Mouse (Mus musculus): ENCODE results near the gene Krt20.

The Krt20 gene

DNA sequence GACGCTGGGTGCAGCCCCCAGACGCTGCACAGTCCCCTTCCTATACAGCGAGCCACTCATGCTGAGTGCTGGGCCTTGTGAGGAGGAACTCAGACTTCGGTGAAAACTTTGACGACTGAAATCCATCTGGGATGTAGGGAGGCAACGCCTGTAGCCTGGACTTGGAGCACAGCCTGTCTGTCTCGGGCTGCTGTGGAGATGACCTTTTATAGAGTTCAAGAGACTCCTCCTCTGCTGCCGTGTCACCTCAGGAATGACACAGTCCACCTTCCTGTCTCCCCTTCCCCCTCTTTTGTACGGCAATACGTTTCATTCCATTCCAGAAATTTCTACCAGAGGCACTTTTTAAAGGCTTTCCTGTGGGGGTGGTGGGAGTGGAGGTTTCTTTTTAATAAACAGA is at the start of gene Krt20:
Krt20 (minus strand) TSS at position 179 of the 400 bp plus-strand sequence.
- DNase-seq (ENCODE audit: low spot score), result no peak

DNA sequence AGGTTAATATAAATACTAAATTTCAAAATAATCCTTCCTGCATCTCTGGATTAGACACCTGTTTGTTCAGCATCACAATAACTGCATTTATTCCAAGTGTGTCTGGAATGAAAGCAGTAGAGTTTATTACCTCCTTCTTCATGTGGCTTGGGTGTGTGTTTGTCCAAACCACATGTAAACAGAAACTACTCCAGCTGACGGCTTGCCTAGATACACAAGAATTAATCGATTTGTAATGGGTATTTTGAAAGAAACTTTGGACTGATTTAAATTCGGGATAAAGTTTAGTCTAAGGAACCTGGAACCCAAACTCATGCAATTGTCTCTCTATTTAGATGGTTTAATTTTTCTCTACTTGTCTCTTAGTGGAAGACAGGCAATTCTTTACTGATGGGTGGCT is 37.0 kb upstream of the Krt20 start:
- DNase-seq (ENCODE audit: low spot score), result no peak

DNA sequence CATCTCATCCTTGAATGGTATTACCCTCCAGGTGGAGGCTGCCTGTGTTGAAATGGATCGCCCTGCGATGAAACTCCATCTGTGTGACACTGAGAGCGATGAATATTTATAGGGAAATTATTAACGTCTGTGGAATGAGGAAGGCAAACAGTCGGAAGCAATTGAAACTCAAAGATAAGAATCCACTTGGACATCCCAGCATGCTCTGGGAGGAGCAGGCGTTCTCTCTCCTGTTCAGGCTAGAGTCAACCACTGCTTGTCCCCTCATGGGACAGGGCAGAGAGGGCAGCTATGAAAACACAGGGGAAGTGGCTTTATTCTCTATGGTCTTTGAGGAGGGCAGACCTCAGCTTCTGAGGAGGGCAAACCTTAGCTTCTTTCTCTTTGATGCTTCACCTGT is 35.5 kb upstream of the Krt20 start:
- no peak for DNase-seq (ENCODE audit: low spot score)

- DNase-seq (ENCODE audit: low spot score), result no peak
Observed at GRCm38 (mm10) chr11:99472405-99472804, 34.5 kb upstream of the Krt20 start.

DNA sequence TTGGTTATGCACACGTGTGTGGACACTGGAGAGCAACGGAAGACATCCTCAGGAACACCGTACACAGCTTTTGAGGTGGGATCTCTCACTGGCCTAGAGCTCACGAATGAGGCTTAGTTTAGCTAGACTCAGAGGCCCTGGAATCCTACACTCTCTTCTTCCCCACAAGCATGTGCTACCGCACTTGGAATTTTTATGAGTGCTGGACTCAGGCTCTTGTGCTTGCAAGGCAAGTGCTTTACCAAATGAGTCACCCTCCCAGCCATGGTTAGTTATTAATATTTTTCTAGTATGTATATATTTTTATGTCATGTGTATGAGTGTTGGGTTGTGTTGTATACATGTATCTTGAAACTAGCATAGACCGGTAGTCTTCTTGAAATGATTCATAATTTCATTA is 34.0 kb upstream of the Krt20 start:
- no peak for DNase-seq (ENCODE audit: low spot score)

DNA sequence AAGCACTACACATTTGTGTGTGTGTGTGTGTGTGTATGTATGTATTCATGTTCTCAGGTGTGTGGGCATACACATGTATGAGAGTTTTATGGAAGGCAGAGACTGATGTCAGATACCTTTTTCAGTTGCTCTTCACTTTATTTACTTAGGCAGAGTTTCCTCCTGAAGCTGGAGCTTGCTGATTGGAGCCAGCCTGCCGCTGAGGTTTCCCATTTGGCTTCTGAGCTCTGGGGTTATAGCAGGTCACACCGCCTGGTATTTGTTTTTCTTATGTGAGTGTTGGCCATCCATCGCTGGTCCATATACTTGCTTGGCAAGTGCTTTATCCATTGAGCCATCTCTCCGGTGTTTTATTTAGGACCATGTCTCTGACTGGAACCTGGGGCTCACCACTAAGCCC is 31.3 kb upstream of the Krt20 start:
- DNase-seq (ENCODE audit: low spot score), result no peak

- no peak for DNase-seq (ENCODE audit: low spot score)
Observed at GRCm38 (mm10) chr11:99468566-99468965, 30.6 kb upstream of the Krt20 start.

GRCm38 (mm10) chr11:99466316-99466715 is 28.4 kb upstream of the Krt20 start:
- no peak for DNase-seq (ENCODE audit: low spot score)

- peak; percentile 9 for DNase-seq (ENCODE audit: low spot score)
Observed at GRCm38 (mm10) chr11:99464836-99465235, 26.9 kb upstream of the Krt20 start.

- peak; percentile 5 for DNase-seq (ENCODE audit: low spot score)
Observed at GRCm38 (mm10) chr11:99463155-99463554, 25.2 kb upstream of the Krt20 start.

DNA sequence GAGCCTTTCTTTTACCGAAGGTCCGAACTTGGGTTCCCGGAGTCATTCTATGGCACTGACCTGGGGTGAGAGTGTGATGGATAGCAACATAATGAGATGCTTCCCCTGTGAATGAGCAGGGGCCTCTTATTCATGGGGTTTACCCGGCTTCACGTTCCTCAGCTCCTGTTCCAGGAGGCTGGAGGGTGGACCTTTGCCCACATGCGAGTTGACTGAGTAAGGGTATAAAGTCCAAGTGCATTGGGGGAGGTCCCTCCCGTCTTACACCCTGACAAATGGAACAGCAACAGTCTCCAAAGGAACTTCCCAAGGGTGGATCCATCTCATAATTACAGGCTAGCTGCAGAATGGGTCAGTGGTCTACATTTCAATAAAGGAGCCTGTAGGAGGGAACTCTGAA is 23.8 kb upstream of the Krt20 start:
- no peak for DNase-seq (ENCODE audit: low spot score)

DNA sequence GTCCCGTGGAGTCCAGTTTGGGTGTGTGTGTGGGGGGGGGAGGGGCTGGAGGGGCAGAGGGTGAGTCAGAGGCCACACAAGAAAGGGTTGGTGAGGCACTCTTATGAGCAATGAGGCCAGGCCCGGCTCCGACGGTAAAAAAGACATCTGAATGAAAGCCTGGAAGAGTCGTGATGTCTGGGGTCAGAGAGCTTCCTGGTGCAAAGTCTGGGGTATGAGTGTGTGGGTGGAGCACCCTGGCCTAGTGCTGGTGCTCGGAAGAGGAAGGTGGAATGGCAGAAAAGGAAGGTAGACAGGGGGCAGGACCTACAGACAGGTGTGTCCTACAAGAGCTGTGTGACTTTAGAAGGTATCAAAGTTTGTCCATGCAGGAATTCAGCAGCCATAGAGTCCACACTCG is 20.9 kb upstream of the Krt20 start:
- no peak for DNase-seq (ENCODE audit: low spot score)

- DNase-seq (ENCODE audit: low spot score), result no peak
Observed at GRCm38 (mm10) chr11:99454759-99455158, 16.8 kb upstream of the Krt20 start.

DNA sequence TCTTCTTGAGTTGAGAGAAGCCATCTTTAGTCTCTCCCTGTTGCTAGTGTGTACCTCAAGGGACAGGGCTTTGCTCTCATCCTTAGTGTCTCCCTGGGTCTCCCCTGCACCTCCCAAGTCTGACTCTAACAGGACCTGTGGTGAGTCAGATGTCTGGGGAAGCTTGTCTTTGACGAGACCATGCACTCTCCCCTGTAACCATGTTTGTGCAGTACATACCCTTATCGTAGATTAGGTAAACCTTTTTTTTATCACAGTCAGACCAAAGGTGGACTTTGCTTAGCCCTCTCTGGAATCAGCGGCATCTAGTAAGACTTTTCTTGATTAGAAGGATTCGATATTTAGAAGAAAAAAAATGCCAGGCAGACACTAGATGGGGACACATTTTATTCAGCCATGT is 16.1 kb upstream of the Krt20 start:
- no peak for DNase-seq (ENCODE audit: low spot score)

DNA sequence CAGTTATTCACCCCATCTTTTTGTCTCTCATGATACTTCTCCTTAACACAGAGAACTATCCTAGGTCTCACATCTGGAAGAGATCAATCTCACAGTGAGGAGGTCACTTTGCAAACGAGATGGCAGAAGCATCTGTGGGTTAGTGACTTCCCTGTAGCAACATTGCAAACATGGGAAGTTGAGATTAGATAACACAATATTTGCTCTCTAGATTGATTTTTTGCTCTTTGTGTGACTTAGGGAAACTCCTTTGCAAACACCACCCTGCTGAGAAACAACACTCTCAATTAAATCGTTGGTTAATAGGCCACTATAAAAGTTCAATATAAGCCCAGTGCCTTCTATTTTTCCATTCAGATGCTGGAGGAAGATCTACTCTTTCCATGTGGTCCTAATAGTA is 10.8 kb upstream of the Krt20 start:
- DNase-seq (ENCODE audit: low spot score), result no peak

DNA sequence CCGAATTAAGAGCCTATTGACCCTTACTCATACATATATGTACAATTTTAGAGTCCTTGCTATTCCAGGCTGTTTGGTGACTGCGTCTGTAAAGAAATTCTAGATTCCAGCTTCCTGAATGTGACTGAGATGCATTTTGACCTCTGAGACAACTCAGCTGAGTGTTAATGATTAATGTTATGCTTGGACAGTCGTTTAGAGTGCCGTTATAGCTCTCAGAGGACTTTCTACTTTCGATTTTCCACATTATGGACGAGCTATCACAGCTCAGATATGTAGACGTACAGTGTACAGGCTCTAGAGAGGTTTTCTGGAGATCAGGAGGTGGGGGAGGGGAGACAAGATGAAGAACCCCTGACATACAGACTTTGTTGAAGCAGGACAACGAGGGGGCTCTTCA is 3.3 kb upstream of the Krt20 start:
- DNase-seq (ENCODE audit: low spot score), result no peak

- no peak for DNase-seq (ENCODE audit: low spot score)
Observed at GRCm38 (mm10) chr11:99439465-99439864, 1.5 kb upstream of the Krt20 start.

DNA sequence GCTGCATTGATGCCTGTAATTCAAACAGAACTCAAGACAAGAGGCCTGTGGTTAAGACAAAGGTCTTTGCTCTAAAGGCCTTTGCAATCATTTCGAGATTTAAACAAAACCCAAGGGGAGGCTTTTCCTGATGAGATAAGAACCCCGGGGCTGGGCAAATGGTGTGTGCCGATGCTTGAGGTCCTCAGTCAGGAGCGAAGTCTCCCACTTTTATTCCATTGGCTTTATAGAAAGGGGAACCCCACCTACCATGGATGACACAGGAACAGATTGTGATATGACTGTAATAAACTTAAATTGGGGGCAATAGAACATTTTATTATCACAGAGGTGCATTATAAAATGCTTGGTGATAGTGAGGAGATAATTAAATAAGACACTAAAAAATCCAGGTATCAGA is 1.3 kb downstream of the Krt20 start:
- DNase-seq (ENCODE audit: low spot score), result no peak

DNA sequence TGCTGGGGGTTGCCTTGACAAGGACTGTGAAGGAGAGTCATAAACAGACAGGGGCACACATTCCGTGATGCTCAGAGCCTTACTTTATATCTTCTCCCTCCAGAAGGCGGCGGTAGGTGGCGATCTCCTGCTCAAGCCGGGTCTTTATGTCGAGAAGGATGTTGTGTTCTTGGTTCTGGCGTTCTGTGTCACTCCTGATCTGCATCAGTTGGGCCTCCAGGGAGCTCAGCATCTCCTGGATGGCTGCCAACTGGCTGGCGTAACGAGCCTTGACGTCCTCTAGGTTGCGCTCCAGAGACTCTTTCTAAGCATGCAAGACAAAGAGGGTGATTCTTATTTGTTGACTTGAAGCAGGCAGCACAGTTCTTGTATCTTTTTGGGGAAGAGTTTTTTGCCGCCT is 7.3 kb downstream of the Krt20 start:
- no peak for DNase-seq (ENCODE audit: low spot score)

GRCm38 (mm10) chr11:99422159-99422558 is 15.8 kb downstream of the Krt20 start, which contains the start of gene Krt12:
TSS of gene Krt12 (minus strand) at chr11:99422259.
- DNase-seq (ENCODE audit: low spot score), result no peak

GRCm38 (mm10) chr11:99420586-99420985 is 17.4 kb downstream of the Krt20 start:
- no peak for DNase-seq (ENCODE audit: low spot score)

GRCm38 (mm10) chr11:99417819-99418218 is 20.1 kb downstream of the Krt20 start:
- no peak for DNase-seq (ENCODE audit: low spot score)

- DNase-seq (ENCODE audit: low spot score), result no peak
Observed at GRCm38 (mm10) chr11:99416902-99417301, 21.0 kb downstream of the Krt20 start.

DNA sequence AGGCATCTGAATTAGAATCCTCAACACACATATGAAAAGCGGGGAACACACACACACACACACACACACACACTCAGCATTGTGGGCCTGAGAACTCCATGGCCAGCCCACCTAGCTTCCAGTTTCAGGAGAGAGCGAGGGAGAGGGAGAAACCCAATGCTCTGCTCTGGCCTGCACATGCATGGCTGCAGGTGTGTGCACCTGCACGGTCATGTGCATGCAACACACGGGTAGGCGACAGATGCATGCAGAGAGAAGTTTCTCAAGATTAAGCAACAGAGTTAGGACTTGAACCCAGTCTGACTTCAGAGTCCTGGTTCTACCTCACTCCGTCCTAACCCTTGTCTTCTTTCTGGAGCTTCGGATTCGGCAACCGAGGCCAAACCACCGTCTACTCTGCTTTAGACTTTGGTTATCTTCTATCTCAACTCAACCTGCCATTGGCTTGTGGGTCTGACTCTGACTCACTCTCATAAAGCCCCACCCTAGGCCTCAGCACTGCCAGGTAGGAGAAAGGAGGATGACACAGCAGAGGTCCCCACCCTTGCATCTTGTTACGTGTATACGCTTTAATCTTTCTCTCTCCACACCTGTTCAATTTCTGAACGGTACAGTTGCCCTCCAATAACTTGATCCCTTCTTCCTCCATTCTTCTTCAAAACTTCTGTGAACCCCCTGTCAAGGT is 23.3 kb downstream of the Krt20 start:
- no peak for DNase-seq (ENCODE audit: low spot score)

- DNase-seq (ENCODE audit: low spot score), result no peak
Observed at GRCm38 (mm10) chr11:99413247-99413646, 24.7 kb downstream of the Krt20 start.
